Mouse (Mus musculus): Measurements from ENCODE around the gene Zdhhc1.

- no peak for TF ChIP-seq SIN3A (IDR thresholded peaks at IDR 0.05; ENCODE audit: low read length)
- TF ChIP-seq MAX (IDR thresholded peaks at IDR 0.05; ENCODE audit: low read length): no peak
- no peak for TF ChIP-seq POLR2A (IDR thresholded peaks at IDR 0.05; ENCODE audit: control insufficient read depth in 1 of 2, insufficient read depth in 1 of 2, low read depth in 1 of 2, low read length in 2 of 2, poor library complexity in 1 of 2)
- no peak for TF ChIP-seq CTCF (IDR thresholded peaks at IDR 0.05 in 2 of 3, conservative IDR thresholded peaks at IDR 0.05 in 1 of 3; ENCODE audit: control insufficient read depth in 1 of 3, insufficient read depth in 1 of 3, low read depth in 2 of 3, low read length in 3 of 3, poor library complexity in 1 of 3, severe bottlenecking in 1 of 3)
- TF ChIP-seq POLR2AphosphoS2 (IDR thresholded peaks at IDR 0.05; ENCODE audit: low read length): no peak
Measured at GRCm38 (mm10) chr8:105475742-105476141, 21.0 kb downstream of the Zdhhc1 start.

Measured in MEL (cell line).